Mouse (Mus musculus): ENCODE data around the gene Slc7a4. TPM values are rescaled to one million over a fixed set of nuclear protein-coding genes. Genes with fewer than 3 reads are reported as not detected.

Gene Slc7a4
- polyA plus RNA-seq, 2 experiments, result 1.1 to 1.3 TPM

DNA sequence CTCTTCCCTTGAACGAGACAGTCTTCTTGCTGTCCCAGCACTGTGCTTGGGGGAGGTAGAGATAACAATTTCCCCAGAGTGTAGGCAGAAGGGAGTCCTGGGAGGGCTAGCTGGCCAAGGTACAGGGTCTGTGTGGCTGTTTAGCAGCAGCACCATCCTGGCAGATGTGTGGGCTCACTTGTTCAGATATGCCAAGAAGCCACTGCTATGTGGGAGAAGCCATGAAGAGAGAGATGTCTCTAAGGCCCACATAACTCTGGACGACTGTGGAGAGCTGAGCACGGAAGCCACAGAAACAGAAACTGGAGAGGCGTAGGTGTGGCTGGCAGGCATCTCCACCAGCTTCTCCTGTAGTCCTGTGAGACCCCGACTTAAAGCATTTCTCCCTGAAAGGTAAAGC, 22.7 kb upstream of the Slc7a4 start:
- no peaks in the 10 kb centered on the region for H3K4me1 ChIP-seq (replicated peaks; ENCODE audit: control insufficient read depth in 2 of 2, insufficient read depth in 2 of 2, low read length in 1 of 2)
- H3K27me3 ChIP-seq (ENCODE audit: control insufficient read depth, insufficient read depth, low read length), result no peaks in the 10 kb centered on the region
- WGBS (ENCODE audit: insufficient replicate concordance), result 68% methylated on average over 5 of the region's 5 CpGs
- H3K9me3 ChIP-seq (ENCODE audit: control insufficient read depth, low read length), result no peaks in the 10 kb centered on the region
- H3K27ac ChIP-seq, result no peak overlapping the region
- H3K36me3 ChIP-seq (replicated peaks; ENCODE audit: control insufficient read depth, insufficient read depth, low read depth), result no peaks in the 10 kb centered on the region
- H3K9ac ChIP-seq (replicated peaks), result no peak overlapping the region
- no peak overlapping the region for H3K4me3 ChIP-seq (ENCODE audit: insufficient read depth in 1 of 2, low read depth in 2 of 2, low read length in 2 of 2)
- ATAC-seq (ENCODE audit: insufficient read depth) (no peak), DNase-seq (ENCODE audit: low read depth in 3 of 3, low spot score in 3 of 3) (no peak)
- TF ChIP-seq EP300 (IDR thresholded peaks at IDR 0.05; ENCODE audit: low read depth), result no peak
- TF ChIP-seq CTCF (IDR thresholded peaks at IDR 0.05; ENCODE audit: low read depth), result no peak
- H3K4me2 ChIP-seq (ENCODE audit: low read depth), result no peak overlapping the region

DNA sequence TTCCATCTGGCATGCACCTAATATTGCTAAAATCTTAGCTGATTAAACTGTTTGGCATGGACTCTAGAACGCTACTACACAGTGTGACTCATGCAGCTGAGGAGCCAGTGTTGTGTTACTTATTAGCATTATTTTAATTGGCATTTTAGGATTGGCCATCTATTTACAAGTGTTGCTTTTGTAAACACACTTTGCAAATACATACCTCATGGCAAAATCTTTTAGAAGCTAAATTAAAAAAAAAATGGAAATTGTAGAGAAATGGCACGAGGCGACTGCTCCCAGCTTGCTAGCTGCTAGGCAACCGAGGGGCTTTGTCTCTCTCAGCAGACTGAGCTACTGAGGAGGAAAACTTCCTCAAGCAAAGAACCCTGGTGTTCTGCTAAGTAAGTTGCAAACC, 21.9 kb upstream of the Slc7a4 start:
- no peak overlapping the region for H3K27ac ChIP-seq
- no peak overlapping the region for H3K4me2 ChIP-seq (ENCODE audit: low read depth)
- TF ChIP-seq CTCF (IDR thresholded peaks at IDR 0.05; ENCODE audit: low read depth) (no peak), EP300 (IDR thresholded peaks at IDR 0.05; ENCODE audit: low read depth) (no peak)
- WGBS (ENCODE audit: insufficient replicate concordance), result 56% methylated on average over 4 of the region's 4 CpGs
- H3K9ac ChIP-seq (replicated peaks), result no peak overlapping the region
- ATAC-seq (ENCODE audit: insufficient read depth) (no peak), DNase-seq (ENCODE audit: low read depth in 3 of 3, low spot score in 3 of 3) (no peak)
- no peaks in the 10 kb centered on the region for H3K27me3 ChIP-seq (ENCODE audit: control insufficient read depth, insufficient read depth, low read length)
- H3K4me3 ChIP-seq (ENCODE audit: insufficient read depth in 1 of 2, low read depth in 2 of 2, low read length in 2 of 2), result no peak overlapping the region
- H3K4me1 ChIP-seq (replicated peaks; ENCODE audit: control insufficient read depth in 2 of 2, insufficient read depth in 2 of 2, low read length in 1 of 2), result no peaks in the 10 kb centered on the region
- no peaks in the 10 kb centered on the region for H3K36me3 ChIP-seq (replicated peaks; ENCODE audit: control insufficient read depth, insufficient read depth, low read depth)
- no peaks in the 10 kb centered on the region for H3K9me3 ChIP-seq (ENCODE audit: control insufficient read depth, low read length)

- no peak overlapping the region for H3K4me2 ChIP-seq (ENCODE audit: low read depth)
- WGBS (ENCODE audit: insufficient replicate concordance), result 55% methylated on average over 3 of the region's 3 CpGs
- DNase-seq (ENCODE audit: low read depth in 3 of 3, low spot score in 3 of 3) (no peak), ATAC-seq (ENCODE audit: insufficient read depth) (no peak)
- no peak for TF ChIP-seq EP300 (IDR thresholded peaks at IDR 0.05; ENCODE audit: low read depth)
- peak; percentile 52 for TF ChIP-seq CTCF (IDR thresholded peaks at IDR 0.05; ENCODE audit: low read depth)
- H3K27me3 ChIP-seq (ENCODE audit: control insufficient read depth, insufficient read depth, low read length), result no peaks in the 10 kb centered on the region
- no peak overlapping the region for H3K27ac ChIP-seq
- H3K4me1 ChIP-seq (replicated peaks; ENCODE audit: control insufficient read depth in 2 of 2, insufficient read depth in 2 of 2, low read length in 1 of 2), result no peaks in the 10 kb centered on the region
- no peak overlapping the region for H3K9ac ChIP-seq (replicated peaks)
- no peak overlapping the region for H3K4me3 ChIP-seq (ENCODE audit: insufficient read depth in 1 of 2, low read depth in 2 of 2, low read length in 2 of 2)
- no peaks in the 10 kb centered on the region for H3K9me3 ChIP-seq (ENCODE audit: control insufficient read depth, low read length)
- no peaks in the 10 kb centered on the region for H3K36me3 ChIP-seq (replicated peaks; ENCODE audit: control insufficient read depth, insufficient read depth, low read depth)
Measured at GRCm38 (mm10) chr16:17600944-17601562, 18.0 kb upstream of the Slc7a4 start.

- no peak for ATAC-seq (ENCODE audit: insufficient read depth)
- 55% methylated on average over 2 of the region's 2 CpGs for WGBS (ENCODE audit: insufficient replicate concordance)
Measured at GRCm38 (mm10) chr16:17590731-17591130, 7.7 kb upstream of the Slc7a4 start.

DNA sequence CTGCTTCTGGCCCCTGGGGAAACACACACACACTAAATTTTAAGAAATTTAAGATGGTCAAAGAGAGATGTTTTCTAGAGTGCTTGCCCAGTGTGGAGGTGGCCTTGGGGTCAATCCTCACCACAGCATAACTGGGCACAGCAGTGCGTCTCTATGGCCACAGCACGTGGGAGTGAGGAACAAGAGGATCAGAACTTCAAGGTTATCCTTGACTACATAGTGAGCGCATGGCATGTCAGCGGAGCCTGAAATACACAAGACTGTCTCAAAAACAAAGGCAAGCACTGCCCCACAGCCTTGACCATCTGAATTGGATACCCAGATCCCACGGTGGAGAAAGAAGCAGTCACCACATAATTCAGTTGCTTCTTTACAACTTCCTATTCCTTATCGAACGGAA, 1.5 kb upstream of the Slc7a4 start:
- Histone ChIP-seq H3K27ac (no peak overlapping the region), H3K36me3 (replicated peaks; ENCODE audit: control insufficient read depth, insufficient read depth, low read depth) (no peaks in the 10 kb centered on the region), H3K9ac (replicated peaks) (no peak overlapping the region), H3K4me3 (ENCODE audit: insufficient read depth in 1 of 2, low read depth in 2 of 2, low read length in 2 of 2) (no peak overlapping the region), H3K27me3 (ENCODE audit: control insufficient read depth, insufficient read depth, low read length) (no peaks in the 10 kb centered on the region), H3K9me3 (ENCODE audit: control insufficient read depth, low read length) (no peaks in the 10 kb centered on the region; the same call in 1 of the 2 replicates), H3K4me2 (ENCODE audit: low read depth) (no peak overlapping the region), H3K4me1 (replicated peaks; ENCODE audit: control insufficient read depth in 2 of 2, insufficient read depth in 2 of 2, low read length in 1 of 2) (no peaks in the 10 kb centered on the region)
- TF ChIP-seq CTCF (IDR thresholded peaks at IDR 0.05; ENCODE audit: low read depth) (no peak), EP300 (IDR thresholded peaks at IDR 0.05; ENCODE audit: low read depth) (no peak)
- DNase-seq (ENCODE audit: low read depth in 3 of 3, low spot score in 3 of 3), result no peak
- ATAC-seq (ENCODE audit: insufficient read depth), result no peak
- 79% methylated on average over 7 of the region's 7 CpGs for WGBS (ENCODE audit: insufficient replicate concordance)

More at GRCm38 (mm10) chr16:17590731-17591130, 7.7 kb upstream of the Slc7a4 start:
- H3K4me1 ChIP-seq (replicated peaks; ENCODE audit: control insufficient read depth in 2 of 2, insufficient read depth in 2 of 2, low read length in 1 of 2), result no peaks in the 10 kb centered on the region
- H3K36me3 ChIP-seq (replicated peaks; ENCODE audit: control insufficient read depth, insufficient read depth, low read depth), result no peaks in the 10 kb centered on the region
- no peak overlapping the region for H3K4me3 ChIP-seq (ENCODE audit: insufficient read depth in 1 of 2, low read depth in 2 of 2, low read length in 2 of 2)
- no peak overlapping the region for H3K4me2 ChIP-seq (ENCODE audit: low read depth)
- no peak for DNase-seq (ENCODE audit: low read depth in 3 of 3, low spot score in 3 of 3)
- no peak overlapping the region for H3K9ac ChIP-seq (replicated peaks)
- TF ChIP-seq CTCF (IDR thresholded peaks at IDR 0.05; ENCODE audit: low read depth), result no peak
- TF ChIP-seq EP300 (IDR thresholded peaks at IDR 0.05; ENCODE audit: low read depth), result no peak
- no peaks in the 10 kb centered on the region; the same call in 1 of the 2 replicates for H3K9me3 ChIP-seq (ENCODE audit: control insufficient read depth, low read length)
- no peak overlapping the region for H3K27ac ChIP-seq
- H3K27me3 ChIP-seq (ENCODE audit: control insufficient read depth, insufficient read depth, low read length), result no peaks in the 10 kb centered on the region
